Mouse (Mus musculus) stomach, postnatal 0 days (tissue): ENCODE measurements at regions not wholly inside any gene's neighbourhood (a gene's known extent, or its start where the extent isn't known, plus 50 kb on each side); places are given as distances from the start of the nearest gene placed in this dataset.

Experiments
- ATAC-seq: fragments of 200-750 bp; cut with Nextera tagmentation; 2 replicates; pipeline ENCODE4 v1.8.0; 2017; ENCODE audit not compliant: low FRiP score, low TSS enrichment
- DNase-seq: peaks from one replicate; pipeline ENCODE4 v3.0.0-alpha.2; 2016; ENCODE audit warnings: low spot score
- H3K27ac ChIP-seq: fragments of 300-500 bp; sonication (generic); replicated peaks from 2 replicates; pipeline ENCODE4 v1.5.1; 2014; ENCODE audit warnings: mild to moderate bottlenecking, control low read depth
- H3K27me3 ChIP-seq: fragments of 300-500 bp; sonication (generic); 2 replicates; pipeline ENCODE4 v1.6.1; 2014; ENCODE audit warnings: low read length; ENCODE audit not compliant: control insufficient read depth, insufficient read depth
- H3K36me3 ChIP-seq: fragments of 300-500 bp; sonication (generic); 2 replicates; pipeline ENCODE4 v1.6.1; 2014; ENCODE audit warnings: low read length, mixed read lengths; ENCODE audit not compliant: control insufficient read depth, insufficient read depth
- H3K4me1 ChIP-seq: fragments of 300-500 bp; sonication (generic); replicated peaks from 2 replicates; pipeline ENCODE4 v1.6.1; 2014; ENCODE audit warnings: antibody characterized with exemption; ENCODE audit not compliant: control insufficient read depth, insufficient read depth
- H3K4me2 ChIP-seq: fragments of 300-500 bp; sonication (generic); replicated peaks from 2 replicates; pipeline ENCODE4 v1.6.1; 2014; ENCODE audit warnings: low read depth, mild to moderate bottlenecking, control low read depth, moderate library complexity
- H3K4me3 ChIP-seq: fragments of 300-500 bp; sonication (generic); 2 replicates; pipeline ENCODE4 v1.5.1; 2014; ENCODE audit warnings: low read depth, low read length, control low read depth
- H3K9ac ChIP-seq: fragments of 300-500 bp; sonication (generic); 2 replicates; pipeline ENCODE4 v1.6.1; 2014; ENCODE audit warnings: mild to moderate bottlenecking, low read length, control low read depth, mixed read lengths
- H3K9me3 ChIP-seq: fragments of 300-500 bp; sonication (generic); 2 replicates; pipeline ENCODE4 v1.6.1; 2016; ENCODE audit warnings: low read length; ENCODE audit not compliant: control insufficient read depth
- CTCF ChIP-seq: IDR thresholded peaks from 2 replicates; pipeline ENCODE4 v1.5.1; 2016; ENCODE audit warnings: antibody characterized with exemption, low read depth, mild to moderate bottlenecking, moderate library complexity
- EP300 ChIP-seq: optimal IDR thresholded peaks from 2 replicates; pipeline ENCODE3; 2016; ENCODE audit warnings: antibody characterized with exemption
- WGBS: fragments of 180-500 bp; shearing (Covaris S2); extraction: QIAGEN DNeasy Blood & Tissue Kit; methylation state at CpG from one replicate; pipeline ENCODE4 v1.1.7; 2014; 5-methylcytosine and 5-hydroxymethylcytosine counted together

DNA sequence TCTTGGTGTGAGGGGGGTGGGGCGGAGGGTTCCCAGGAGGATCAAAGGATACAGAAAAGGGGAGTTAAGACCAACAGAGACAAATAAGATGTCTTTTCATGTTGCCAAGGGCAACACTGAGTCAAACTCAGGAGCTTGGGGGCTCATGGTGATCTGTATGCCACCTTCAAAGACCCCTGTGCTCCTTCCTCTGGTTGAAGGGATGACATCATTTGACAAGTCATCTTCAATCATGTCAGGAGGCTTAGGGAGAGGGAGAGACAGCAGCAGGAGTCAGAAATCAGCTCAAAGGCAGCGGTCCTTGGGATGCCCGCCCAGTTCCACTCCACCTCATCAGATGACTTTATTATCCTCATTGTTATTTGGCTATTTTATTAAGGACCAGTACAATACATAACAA, 83.8 kb upstream of the Rnf152 start:
- Histone ChIP-seq H3K9me3 (no peaks in the 10 kb centered on the region), H3K27ac (no peak overlapping the region), H3K4me2 (no peak overlapping the region), H3K9ac (no peak overlapping the region), H3K27me3 (no peaks in the 10 kb centered on the region), H3K4me1 (no peaks in the 10 kb centered on the region), H3K4me3 (no peak overlapping the region), H3K36me3 (no peaks in the 10 kb centered on the region)
- TF ChIP-seq EP300 = no peak
- no peak for TF ChIP-seq CTCF
- 64% methylated on average over 3 of the region's 3 CpGs for WGBS
- no peak for DNase-seq
- no peak for ATAC-seq

DNA sequence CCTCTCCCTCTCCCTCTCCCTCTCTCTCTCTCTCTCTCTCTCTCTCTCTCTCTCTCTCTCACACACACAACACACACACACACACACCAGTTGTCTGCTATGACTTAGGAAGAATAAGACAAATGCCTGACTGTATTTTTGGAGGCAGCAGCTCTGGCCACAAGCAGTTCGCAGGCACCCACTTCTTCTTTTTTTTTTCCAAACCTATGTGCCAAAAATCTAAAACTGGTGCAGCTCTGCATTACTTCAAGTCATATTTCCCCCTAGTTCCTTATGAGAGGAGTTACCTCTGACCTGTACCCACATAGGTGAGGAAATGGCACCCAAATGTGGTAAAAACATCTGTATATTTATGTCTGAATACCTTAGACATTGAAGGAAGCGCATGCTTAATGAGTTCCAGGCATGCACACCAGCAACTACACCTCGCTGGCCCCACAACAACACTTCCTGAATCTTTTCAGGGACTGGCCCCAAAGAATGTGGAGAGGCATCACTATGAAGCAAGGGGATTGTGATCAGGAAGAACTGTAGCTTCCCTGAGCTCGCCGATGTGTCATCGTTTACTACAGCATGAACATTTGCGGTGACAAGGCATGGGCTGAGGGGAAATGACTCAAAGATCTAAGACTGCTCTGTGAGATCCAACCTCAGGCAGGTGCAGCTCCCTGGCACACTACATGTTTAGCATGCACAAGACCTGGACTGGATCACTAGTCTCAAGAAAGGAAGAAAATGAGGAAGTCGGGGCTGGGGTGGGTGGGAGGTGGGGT, 78.3 kb upstream of the Rnf152 start:
- 69% methylated on average over 8 of the region's 8 CpGs for WGBS
- Histone ChIP-seq H3K4me3 (no peak overlapping the region), H3K27me3 (no peaks in the 10 kb centered on the region), H3K36me3 (no peaks in the 10 kb centered on the region), H3K9me3 (no peaks in the 10 kb centered on the region), H3K4me1 (no peaks in the 10 kb centered on the region), H3K9ac (no peak overlapping the region), H3K4me2 (no peak overlapping the region), H3K27ac (no peak overlapping the region)
- TF ChIP-seq CTCF (no peak), EP300 (no peak)
- DNase-seq (no peak), ATAC-seq (no peak)

DNA sequence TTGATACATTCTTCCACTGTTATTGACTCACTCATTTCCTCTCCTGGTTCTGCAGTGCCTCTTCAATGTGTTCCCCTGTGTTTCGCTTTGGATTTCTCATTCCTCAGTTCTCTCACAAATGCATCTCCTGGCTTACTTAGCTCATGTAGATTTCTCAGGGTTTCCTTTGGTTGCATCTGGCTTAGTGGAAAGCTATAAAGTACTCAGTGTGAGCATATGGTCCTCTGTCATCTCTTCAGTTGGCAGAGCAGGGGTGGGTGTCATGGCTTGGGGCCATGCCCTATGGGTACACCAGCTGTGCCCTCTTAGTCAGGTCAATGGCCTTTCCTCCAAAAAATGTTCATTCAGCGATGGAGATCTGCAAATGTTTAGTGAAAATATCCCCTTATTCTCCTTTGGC, 77.4 kb upstream of the Rnf152 start:
- no peak overlapping the region for H3K4me3 ChIP-seq
- H3K27me3 ChIP-seq = no peaks in the 10 kb centered on the region
- no peak for TF ChIP-seq CTCF
- TF ChIP-seq EP300 = no peak
- no peaks in the 10 kb centered on the region for H3K4me1 ChIP-seq
- ATAC-seq (no peak), DNase-seq (no peak)
- H3K4me2 ChIP-seq = no peak overlapping the region
- H3K27ac ChIP-seq = no peak overlapping the region
- 73% methylated on average over 2 of the region's 2 CpGs for WGBS
- H3K9ac ChIP-seq = no peak overlapping the region
- H3K9me3 ChIP-seq = no peaks in the 10 kb centered on the region
- no peaks in the 10 kb centered on the region for H3K36me3 ChIP-seq

DNA sequence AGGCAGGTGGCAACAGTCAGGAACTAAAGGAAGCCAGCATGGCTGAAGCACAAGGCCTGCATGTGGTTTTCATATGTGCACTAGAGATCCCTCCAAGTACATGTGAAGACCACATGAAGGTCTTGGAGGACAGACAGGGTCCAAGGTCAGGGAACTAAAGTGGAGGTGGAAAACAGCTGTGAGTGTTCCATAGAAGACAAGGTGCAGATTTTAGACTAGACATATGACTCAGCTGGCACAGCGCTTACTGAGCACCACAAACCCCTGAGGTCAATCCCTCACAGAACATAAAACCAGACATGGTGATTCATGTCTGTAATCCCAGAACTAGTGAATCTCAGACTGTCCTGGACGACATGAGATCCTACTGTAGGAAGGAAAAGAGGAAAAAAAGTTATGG, 75.3 kb upstream of the Rnf152 start:
- H3K36me3 ChIP-seq = no peaks in the 10 kb centered on the region
- H3K27me3 ChIP-seq = no peaks in the 10 kb centered on the region
- DNase-seq = no peak
- no peaks in the 10 kb centered on the region for H3K9me3 ChIP-seq
- no peak overlapping the region for H3K4me2 ChIP-seq
- WGBS = 41% methylated on average over 2 of the region's 2 CpGs
- no peak for ATAC-seq
- H3K4me3 ChIP-seq = no peak overlapping the region
- H3K27ac ChIP-seq = no peak overlapping the region
- TF ChIP-seq CTCF = no peak
- TF ChIP-seq EP300 = no peak
- H3K4me1 ChIP-seq = no peaks in the 10 kb centered on the region
- H3K9ac ChIP-seq = no peak overlapping the region

DNA sequence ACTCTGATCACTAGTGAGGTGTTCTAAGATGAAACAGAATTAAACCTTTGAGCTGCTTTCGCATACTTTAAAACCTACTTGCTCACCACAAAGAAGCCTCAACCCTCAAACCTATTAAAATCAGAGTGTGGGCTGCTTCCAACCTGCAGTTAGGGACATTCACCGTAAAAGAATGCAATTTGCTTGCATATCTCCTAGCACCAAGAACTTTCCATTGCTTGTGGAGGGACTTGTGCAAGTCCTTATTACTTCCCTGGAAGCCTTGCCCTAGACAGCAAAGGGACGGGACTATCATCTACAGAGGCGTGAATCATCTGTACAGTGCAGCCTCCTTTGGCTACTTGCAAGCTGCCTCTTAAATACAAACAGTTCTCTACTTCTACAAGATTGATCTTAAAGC, 74.2 kb upstream of the Rnf152 start:
- Histone ChIP-seq H3K36me3 (no peaks in the 10 kb centered on the region), H3K27ac (no peak overlapping the region), H3K27me3 (no peaks in the 10 kb centered on the region), H3K4me2 (no peak overlapping the region), H3K9me3 (no peaks in the 10 kb centered on the region), H3K4me1 (no peaks in the 10 kb centered on the region), H3K4me3 (no peak overlapping the region), H3K9ac (no peak overlapping the region)
- TF ChIP-seq EP300 (no peak), CTCF (no peak)
- no peak for DNase-seq
- WGBS = 84% methylated on average over 4 of the region's 4 CpGs
- no peak for ATAC-seq

DNA sequence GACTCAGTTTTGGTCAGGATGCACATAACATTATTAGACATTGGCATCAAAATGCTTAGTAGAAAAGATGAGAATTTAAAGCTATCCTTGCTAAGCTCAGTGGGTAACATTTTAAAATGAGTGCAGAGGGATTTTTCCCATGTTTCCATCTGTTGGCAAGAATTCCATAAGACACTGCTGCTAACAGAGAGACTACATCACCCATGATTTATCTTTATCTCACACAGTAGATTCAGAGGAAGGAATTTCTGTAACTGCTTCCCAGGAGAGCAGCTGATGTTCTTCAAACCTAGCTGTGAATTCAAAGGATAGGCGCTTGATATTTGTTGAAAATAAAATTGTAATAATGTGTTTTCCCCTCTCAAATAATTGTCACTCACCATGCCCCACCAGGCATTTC, 71.7 kb upstream of the Rnf152 start:
- 46% methylated on average over 1 of the region's 1 CpGs for WGBS
- H3K27me3 ChIP-seq = no peaks in the 10 kb centered on the region
- no peaks in the 10 kb centered on the region for H3K4me1 ChIP-seq
- TF ChIP-seq EP300 (no peak), CTCF (no peak)
- no peak overlapping the region for H3K9ac ChIP-seq
- no peaks in the 10 kb centered on the region for H3K9me3 ChIP-seq
- no peaks in the 10 kb centered on the region for H3K36me3 ChIP-seq
- ATAC-seq (no peak), DNase-seq (no peak)
- no peak overlapping the region for H3K4me3 ChIP-seq
- H3K27ac ChIP-seq = no peak overlapping the region
- no peak overlapping the region for H3K4me2 ChIP-seq
